Mouse (Mus musculus) C2C12 (cell line): Measurements from ENCODE around the gene Plin4.

Source experiments
- CTCF ChIP-seq: IDR thresholded peaks from one replicate; pipeline ENCODE4 v1.5.1; 2011; ENCODE audit not compliant: control insufficient read depth, insufficient read depth, insufficient read length
- FOSL1 ChIP-seq: IDR thresholded peaks from one replicate; pipeline ENCODE4 v1.8.0; 2011; ENCODE audit warnings: mild to moderate bottlenecking, low read length; ENCODE audit not compliant: poor library complexity, insufficient read depth, severe bottlenecking
- MAX ChIP-seq: IDR thresholded peaks from one replicate; pipeline ENCODE4 v1.6.1; 2011; ENCODE audit warnings: mild to moderate bottlenecking, control low read depth
- USF1 ChIP-seq: IDR thresholded peaks from one replicate; pipeline ENCODE4 v1.6.1; 2011; ENCODE audit warnings: low read depth, mild to moderate bottlenecking, control low read depth, moderate library complexity

DNA sequence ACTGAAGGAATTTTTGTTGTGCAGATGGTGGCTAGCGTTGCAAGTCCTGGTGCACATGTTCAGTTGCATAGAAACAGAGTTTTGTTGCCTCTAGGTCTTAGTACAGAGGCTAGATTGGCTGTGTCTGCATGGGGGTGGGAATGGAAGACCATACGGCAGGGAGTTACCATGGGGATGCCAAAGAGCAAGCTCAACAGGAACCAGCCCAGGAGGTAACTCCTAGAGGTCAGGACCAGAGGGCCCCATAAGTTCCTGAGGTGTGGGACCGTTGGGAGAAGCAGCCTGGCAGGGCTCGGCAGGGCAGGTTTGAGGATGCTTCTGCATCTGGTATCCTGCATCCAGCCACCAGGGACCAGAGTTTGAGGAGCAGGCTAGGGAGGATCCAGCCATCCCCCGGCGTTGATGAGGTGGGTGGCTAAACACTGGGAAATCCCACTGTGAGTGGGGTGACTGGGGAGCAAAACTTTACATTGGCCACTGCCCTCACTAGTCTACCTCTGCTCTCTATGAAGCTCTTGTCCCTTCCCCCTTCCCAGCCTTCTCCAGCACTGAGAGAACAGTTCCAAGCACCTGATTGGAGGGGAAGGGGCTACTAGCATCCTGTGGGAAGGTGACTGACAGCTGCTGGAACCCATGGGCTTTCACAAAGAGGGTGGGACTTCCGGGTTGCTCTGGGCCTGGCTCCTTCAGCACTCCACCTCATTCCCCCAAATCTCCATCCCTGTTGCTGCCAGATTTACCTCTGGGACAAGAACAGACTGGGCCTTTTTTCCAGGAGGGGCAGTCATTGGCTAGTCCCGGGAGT lies 28.6 kb downstream of the Plin4 start:
- TF ChIP-seq CTCF (no peak), FOSL1 (no peak), MAX (no peak), USF1 (no peak)
